Mouse (Mus musculus) liver, embryonic 15.5 days (tissue): Measurements from ENCODE around the gene Pappa. TPM values are rescaled to one million over a fixed set of nuclear protein-coding genes. Genes with fewer than 3 reads are reported as not detected.

ENCODE experiments used
- ATAC-seq: fragments of 200-750 bp; cut with Nextera tagmentation; 2 replicates; pipeline ENCODE4 v1.8.0; 2017; ENCODE audit warnings: moderate number of reproducible peaks, mild to moderate bottlenecking, moderate library complexity; ENCODE audit not compliant: insufficient read depth
- H3K27ac ChIP-seq: fragments of 300-500 bp; sonication (generic); replicated peaks from 2 replicates; pipeline ENCODE4 v1.5.1; 2015; ENCODE audit warnings: mild to moderate bottlenecking, inconsistent platforms
- H3K27me3 ChIP-seq: fragments of 300-500 bp; sonication (generic); 2 replicates; pipeline ENCODE4 v1.6.1; 2015; ENCODE audit warnings: mild to moderate bottlenecking, inconsistent platforms
- H3K36me3 ChIP-seq: fragments of 300-500 bp; sonication (generic); replicated peaks from 2 replicates; pipeline ENCODE4 v1.6.1; 2015; ENCODE audit warnings: moderate library complexity, mild to moderate bottlenecking, inconsistent platforms
- H3K4me1 ChIP-seq: fragments of 300-500 bp; sonication (generic); replicated peaks from 2 replicates; pipeline ENCODE4 v1.6.1; 2015; ENCODE audit warnings: inconsistent platforms
- H3K4me2 ChIP-seq: fragments of 300-500 bp; sonication (generic); 2 replicates; pipeline ENCODE4 v1.6.1; 2015; ENCODE audit warnings: moderate library complexity, mild to moderate bottlenecking, inconsistent platforms
- H3K4me3 ChIP-seq: fragments of 300-500 bp; sonication (generic); replicated peaks from 2 replicates; pipeline ENCODE4 v1.5.1; 2015; ENCODE audit warnings: mild to moderate bottlenecking, inconsistent platforms
- H3K9ac ChIP-seq: fragments of 300-500 bp; sonication (generic); 2 replicates; pipeline ENCODE4 v1.6.1; 2015; ENCODE audit warnings: moderate library complexity, mild to moderate bottlenecking, inconsistent platforms
- H3K9me3 ChIP-seq: fragments of 300-500 bp; sonication (generic); replicated peaks from 2 replicates; pipeline ENCODE4 v1.6.1; 2016; ENCODE audit warnings: inconsistent platforms
- WGBS: fragments of 180-500 bp; shearing (Covaris S2); methylation state at CpG from one replicate; pipeline ENCODE4 v1.1.7; 2015; ENCODE audit warnings: mixed read lengths; ENCODE audit not compliant: insufficient replicate concordance; 5-methylcytosine and 5-hydroxymethylcytosine counted together
- polyA plus RNA-seq: library from polyadenylated mRNA; unstranded; fragments of >200 nt; fragmentation: Nextera tagmentation; extraction: Ambion mirVana; gene quantifications from 2 replicates; pipeline ENCODE4 v1.2.1, GENCODE M21; 2015

The Pappa gene
- polyA plus RNA-seq, 1 experiment from 2014 or later: 0.05 TPM

GRCm38 (mm10) chr4:65402836-65403634 lies 279.1 kb downstream of the Pappa start:
- Histone ChIP-seq H3K4me1 (no peaks in the 10 kb centered on the region), H3K9me3 (no peaks in the 10 kb centered on the region), H3K4me3 (no peak overlapping the region), H3K27me3 (no peaks in the 10 kb centered on the region), H3K27ac (no peak overlapping the region), H3K36me3 (no peaks in the 10 kb centered on the region), H3K4me2 (no peak overlapping the region), H3K9ac (no peak overlapping the region)
- no peak for ATAC-seq
- WGBS: 45% methylated on average over 6 of the region's 6 CpGs
